Mouse (Mus musculus) liver, postnatal 0 days (tissue): ENCODE measurements at regions not wholly inside any gene's neighbourhood (a gene's known extent, or its start where the extent isn't known, plus 50 kb on each side); places are given as distances from the start of the nearest gene placed in this dataset.

Experiments
- ATAC-seq: fragments of 200-750 bp; cut with Nextera tagmentation; 2 replicates; pipeline ENCODE4 v1.8.0; 2017; ENCODE audit warnings: mild to moderate bottlenecking, moderate library complexity
- DNase-seq: peaks from one replicate; pipeline ENCODE4 v3.0.0-alpha.2; 2016
- H3K27ac ChIP-seq: fragments of 300-500 bp; sonication (generic); 2 replicates; pipeline ENCODE4 v1.5.1; 2014; ENCODE audit warnings: antibody characterized with exemption, moderate library complexity, mild to moderate bottlenecking, low read depth
- H3K27me3 ChIP-seq: fragments of 300-500 bp; sonication (generic); 2 replicates; pipeline ENCODE4 v1.6.1; 2014; ENCODE audit warnings: low read length, control low read depth, mixed read lengths; ENCODE audit not compliant: insufficient read depth
- H3K36me3 ChIP-seq: fragments of 300-500 bp; sonication (generic); replicated peaks from 2 replicates; pipeline ENCODE4 v1.6.1; 2014; ENCODE audit warnings: mild to moderate bottlenecking, control low read depth, low read length, moderate library complexity, mixed read lengths; ENCODE audit not compliant: insufficient read depth
- H3K4me1 ChIP-seq: fragments of 300-500 bp; sonication (generic); 2 replicates; pipeline ENCODE4 v1.6.1; 2014; ENCODE audit warnings: antibody characterized with exemption, mild to moderate bottlenecking, control low read depth; ENCODE audit not compliant: insufficient read depth
- H3K4me2 ChIP-seq: fragments of 300-500 bp; sonication (generic); 2 replicates; pipeline ENCODE4 v1.6.1; 2014; ENCODE audit warnings: low read depth, mild to moderate bottlenecking, low read length, moderate library complexity, mixed read lengths
- H3K4me3 ChIP-seq: fragments of 300-500 bp; sonication (generic); 2 replicates; pipeline ENCODE4 v1.5.1; 2014; ENCODE audit warnings: low read depth, low read length
- H3K9ac ChIP-seq: fragments of 300-500 bp; sonication (generic); replicated peaks from 2 replicates; pipeline ENCODE4 v1.6.1; 2014; ENCODE audit warnings: mild to moderate bottlenecking, moderate library complexity
- H3K9me3 ChIP-seq: fragments of 300-500 bp; sonication (generic); 2 replicates; pipeline ENCODE4 v1.6.1; 2016; ENCODE audit warnings: mild to moderate bottlenecking, control low read depth, low read length, mixed read lengths
- CTCF ChIP-seq: sonication (generic); IDR thresholded peaks from 2 replicates; pipeline ENCODE4 v1.5.1; 2016; ENCODE audit warnings: antibody characterized with exemption, low read depth
- EP300 ChIP-seq: IDR thresholded peaks from 2 replicates; pipeline ENCODE4 v1.6.1; 2016; ENCODE audit warnings: antibody characterized with exemption, low read depth, mild to moderate bottlenecking
- WGBS: fragments of 180-500 bp; shearing (Covaris S2); extraction: QIAGEN DNeasy Blood & Tissue Kit; methylation state at CpG from one replicate; pipeline ENCODE4 v1.1.7; 2014; ENCODE audit not compliant: insufficient replicate concordance; 5-methylcytosine and 5-hydroxymethylcytosine counted together

GRCm38 (mm10) chr1:33031991-33032390 is 484.9 kb upstream of the Gm5415 start:
- Histone ChIP-seq H3K4me2 (no peak overlapping the region), H3K36me3 (no peaks in the 10 kb centered on the region), H3K27ac (no peak overlapping the region), H3K9me3 (no peaks in the 10 kb centered on the region), H3K4me3 (no peak overlapping the region), H3K4me1 (no peaks in the 10 kb centered on the region), H3K9ac (no peak overlapping the region), H3K27me3 (no peaks in the 10 kb centered on the region)
- TF ChIP-seq CTCF (no peak), EP300 (no peak)
- WGBS: 57% methylated on average over 3 of the region's 3 CpGs
- ATAC-seq (no peak), DNase-seq (no peak)

GRCm38 (mm10) chr1:33026683-33027415 is 479.8 kb upstream of the Gm5415 start:
- no peak for ATAC-seq

DNA sequence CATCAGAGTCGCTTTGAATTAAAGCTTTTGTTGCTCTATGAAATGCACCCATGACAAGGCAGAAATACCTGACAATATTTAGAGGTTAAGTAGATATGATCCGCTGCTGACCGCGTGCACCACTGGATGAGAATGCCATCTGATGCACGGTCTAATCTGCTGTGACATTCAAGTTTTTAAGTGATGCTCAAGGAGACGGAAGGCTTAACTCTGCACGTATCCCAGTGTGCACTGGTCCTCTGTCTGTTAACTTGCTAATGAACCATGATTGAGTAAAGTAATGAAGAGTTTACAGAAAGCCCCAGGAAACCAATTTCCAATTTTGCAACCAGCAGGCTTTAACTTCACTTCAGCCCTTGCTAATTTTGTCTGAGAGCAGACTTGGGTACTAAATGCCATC is 478.3 kb upstream of the Gm5415 start:
- Histone ChIP-seq H3K27me3 (no peaks in the 10 kb centered on the region), H3K4me3 (no peak overlapping the region), H3K9ac (no peak overlapping the region), H3K4me2 (no peak overlapping the region), H3K27ac (no peak overlapping the region), H3K36me3 (no peaks in the 10 kb centered on the region), H3K4me1 (no peaks in the 10 kb centered on the region), H3K9me3 (no peaks in the 10 kb centered on the region)
- DNase-seq (no peak), ATAC-seq (no peak)
- TF ChIP-seq CTCF (no peak), EP300 (no peak)
- WGBS: 86% methylated on average over 7 of the region's 7 CpGs

More at GRCm38 (mm10) chr1:33026683-33027415, 479.8 kb upstream of the Gm5415 start:
- 69% methylated on average over 8 of the region's 8 CpGs for WGBS
- no peak for DNase-seq
- Histone ChIP-seq H3K4me1 (no peaks in the 10 kb centered on the region), H3K4me3 (no peak overlapping the region), H3K9me3 (no peaks in the 10 kb centered on the region), H3K27me3 (no peaks in the 10 kb centered on the region), H3K27ac (no peak overlapping the region), H3K4me2 (no peak overlapping the region), H3K36me3 (no peaks in the 10 kb centered on the region), H3K9ac (no peak overlapping the region)
- TF ChIP-seq EP300: no peak
- no peak for TF ChIP-seq CTCF

GRCm38 (mm10) chr1:33022852-33023251 is 475.8 kb upstream of the Gm5415 start:
- no peak overlapping the region for H3K9ac ChIP-seq
- no peak for DNase-seq

DNA sequence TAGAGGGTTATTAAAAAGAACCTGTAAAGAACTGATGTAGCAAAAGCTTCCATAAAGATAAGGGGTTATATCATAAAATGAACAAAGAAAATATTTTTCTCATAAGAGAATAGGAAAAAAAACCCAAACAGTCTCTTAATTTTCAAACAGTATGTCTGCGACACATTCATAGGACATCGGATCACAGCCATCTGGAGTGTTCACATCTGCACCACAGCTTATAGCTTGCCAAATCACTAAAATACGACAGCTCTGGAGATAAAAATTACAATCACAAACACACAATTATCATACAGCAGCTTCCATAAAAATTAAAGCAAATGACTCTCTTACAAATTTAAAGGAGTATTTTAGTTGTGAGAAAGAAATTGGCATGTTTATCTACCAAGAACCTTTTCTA is 456.9 kb upstream of the Gm5415 start:
- no peak overlapping the region for H3K9ac ChIP-seq
- no peak overlapping the region for H3K4me3 ChIP-seq
- no peaks in the 10 kb centered on the region for H3K4me1 ChIP-seq
- WGBS: 77% methylated on average over 3 of the region's 3 CpGs
- no peak for DNase-seq
- no peak for ATAC-seq
- no peak overlapping the region for H3K4me2 ChIP-seq
- TF ChIP-seq EP300 (no peak), CTCF (no peak)
- no peaks in the 10 kb centered on the region for H3K27me3 ChIP-seq
- no peaks in the 10 kb centered on the region for H3K9me3 ChIP-seq
- H3K27ac ChIP-seq: no peak overlapping the region
- no peaks in the 10 kb centered on the region for H3K36me3 ChIP-seq

More at GRCm38 (mm10) chr1:33022852-33023251, 475.8 kb upstream of the Gm5415 start:
- Histone ChIP-seq H3K9me3 (no peaks in the 10 kb centered on the region), H3K4me3 (no peak overlapping the region), H3K27me3 (no peaks in the 10 kb centered on the region), H3K27ac (no peak overlapping the region), H3K36me3 (no peaks in the 10 kb centered on the region), H3K4me2 (no peak overlapping the region), H3K4me1 (no peaks in the 10 kb centered on the region)
- TF ChIP-seq CTCF (peak; percentile 26; the same call in 1 of the 2 replicates), EP300 (no peak)
- no peak for ATAC-seq
- WGBS: 70% methylated on average over 4 of the region's 4 CpGs

GRCm38 (mm10) chr1:32964957-32965356 is 417.9 kb upstream of the Gm5415 start:
- ATAC-seq: no peak
- TF ChIP-seq CTCF (peak; percentile 41), EP300 (no peak)
- no peak overlapping the region for H3K4me3 ChIP-seq
- H3K9me3 ChIP-seq: no peaks in the 10 kb centered on the region
- H3K9ac ChIP-seq: no peak overlapping the region
- no peak overlapping the region for H3K4me2 ChIP-seq
- 54% methylated on average over 3 of the region's 3 CpGs for WGBS
- no peaks in the 10 kb centered on the region for H3K27me3 ChIP-seq
- H3K4me1 ChIP-seq: no peaks in the 10 kb centered on the region
- DNase-seq: peak; percentile 16
- no peaks in the 10 kb centered on the region for H3K36me3 ChIP-seq
- no peak overlapping the region for H3K27ac ChIP-seq
